Comparison of ENCODE assay signal across 21 mouse cellular contexts in the genomic region with DNA sequence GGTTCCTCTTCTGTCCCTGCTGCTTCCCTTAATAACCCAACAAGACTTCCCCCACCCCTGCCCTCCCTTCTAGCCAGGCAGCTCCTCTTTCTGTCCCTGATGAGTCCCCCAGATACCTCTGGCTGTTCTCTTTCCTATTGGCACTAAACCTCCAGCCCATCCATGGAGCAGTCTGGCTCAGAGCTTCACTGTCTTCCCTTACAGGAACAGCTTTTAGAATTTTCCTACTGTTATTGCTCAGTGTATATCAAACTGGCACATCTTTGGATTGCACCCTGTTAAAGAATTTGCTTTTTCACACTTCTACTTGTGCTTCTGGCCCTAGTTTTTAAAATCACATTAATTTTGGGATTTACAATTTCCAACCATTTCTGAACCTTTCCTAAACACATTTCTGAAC.
DNase-seq lines count a peak whose midpoint lies in the region; ATAC-seq and TF ChIP-seq lines count a peak whose summit lies in the region.
"Had no signal": no experiment of that assay in that cellular context is flagged by ENCODE, and none has a peak within 500 bp of the region (broad histone marks: within the 10 kb centered on the region; RNA-seq: fewer than 3 reads in every experiment).

No protein-coding gene starts in this region.

- peak; percentile 84 for ATAC-seq in forebrain, postnatal 0 days
- ATAC-seq in forebrain, embryonic 14.5 days: no peak
- ATAC-seq in intestine, embryonic 14.5 days (replicated peaks; ENCODE audit: low FRiP score, low TSS enrichment, low read depth): no peak
- ATAC-seq in intestine, embryonic 15.5 days: no peak
- no peak for ATAC-seq in liver, embryonic 11.5 days (replicated peaks; ENCODE audit: low FRiP score)
- no peak for ATAC-seq in liver, embryonic 12.5 days
- ATAC-seq: forebrain, embryonic 13.5 days had no signal

- no peaks in the 10 kb centered on the region for H3K4me1 ChIP-seq in forebrain, postnatal 0 days (ENCODE audit: insufficient read depth)
- H3K4me1 ChIP-seq in forebrain, embryonic 14.5 days (ENCODE audit: control insufficient read depth, insufficient read depth, low read length): no peaks in the 10 kb centered on the region
- no peaks in the 10 kb centered on the region for H3K4me1 ChIP-seq in intestine, embryonic 14.5 days (replicated peaks; ENCODE audit: control insufficient read depth, insufficient read depth, low read length)
- H3K4me1 ChIP-seq in intestine, embryonic 15.5 days (replicated peaks): no peaks in the 10 kb centered on the region
- H3K4me1 ChIP-seq in liver, embryonic 11.5 days (replicated peaks; ENCODE audit: control insufficient read depth, insufficient read depth, low read length): no peaks in the 10 kb centered on the region
- no peaks in the 10 kb centered on the region for H3K4me1 ChIP-seq in liver, embryonic 12.5 days
- H3K4me1 ChIP-seq: embryonic facial prominence, embryonic 13.5 days; embryonic facial prominence, embryonic 15.5 days; forebrain, embryonic 10.5 days; forebrain, embryonic 13.5 days had no signal

- H3K27ac ChIP-seq in forebrain, postnatal 0 days (ENCODE audit: low read depth, low read length): no peak overlapping the region
- no peak overlapping the region for H3K27ac ChIP-seq in forebrain, embryonic 14.5 days (ENCODE audit: low read depth, low read length)
- no peak overlapping the region for H3K27ac ChIP-seq in intestine, embryonic 14.5 days (ENCODE audit: low read depth)
- H3K27ac ChIP-seq in intestine, embryonic 15.5 days: no peak overlapping the region
- no peak overlapping the region for H3K27ac ChIP-seq in liver, embryonic 11.5 days (ENCODE audit: low read depth, low read length)
- H3K27ac ChIP-seq in liver, embryonic 12.5 days: no peak overlapping the region
- H3K27ac ChIP-seq: embryonic facial prominence, embryonic 13.5 days; embryonic facial prominence, embryonic 15.5 days; forebrain, embryonic 10.5 days; forebrain, embryonic 13.5 days had no signal

- no peak overlapping the region for H3K4me2 ChIP-seq in forebrain, postnatal 0 days (ENCODE audit: low read depth)
- no peak overlapping the region for H3K4me2 ChIP-seq in forebrain, embryonic 14.5 days (ENCODE audit: low read length)
- H3K4me2 ChIP-seq in intestine, embryonic 14.5 days (ENCODE audit: low read length): no peak overlapping the region
- no peak overlapping the region for H3K4me2 ChIP-seq in intestine, embryonic 15.5 days (replicated peaks)
- H3K4me2 ChIP-seq in liver, embryonic 11.5 days: no peak overlapping the region
- H3K4me2 ChIP-seq in liver, embryonic 12.5 days: no peak overlapping the region
- H3K4me2 ChIP-seq: embryonic facial prominence, embryonic 13.5 days; embryonic facial prominence, embryonic 15.5 days; forebrain, embryonic 13.5 days had no signal

- no peak overlapping the region for H3K4me3 ChIP-seq in forebrain, postnatal 0 days (ENCODE audit: low read depth, low read length)
- no peak overlapping the region for H3K4me3 ChIP-seq in forebrain, embryonic 14.5 days (ENCODE audit: low read depth, low read length)
- no peak overlapping the region for H3K4me3 ChIP-seq in intestine, embryonic 14.5 days (ENCODE audit: low read depth, low read length)
- H3K4me3 ChIP-seq in intestine, embryonic 15.5 days (replicated peaks): no peak overlapping the region
- H3K4me3 ChIP-seq in liver, embryonic 11.5 days (ENCODE audit: low read depth, low read length): no peak overlapping the region
- no peak overlapping the region for H3K4me3 ChIP-seq in liver, embryonic 12.5 days
- H3K4me3 ChIP-seq: embryonic facial prominence, embryonic 13.5 days; embryonic facial prominence, embryonic 15.5 days; erythroblast, embryonic 14.5 days; forebrain, embryonic 10.5 days; forebrain, embryonic 13.5 days had no signal

- TF ChIP-seq CTCF in forebrain, postnatal 0 days (IDR thresholded peaks at IDR 0.05; ENCODE audit: low read depth): no peak

- no peaks in the 10 kb centered on the region for H3K36me3 ChIP-seq in forebrain, postnatal 0 days (ENCODE audit: insufficient read depth)
- no peaks in the 10 kb centered on the region for H3K36me3 ChIP-seq in forebrain, embryonic 14.5 days (ENCODE audit: control insufficient read depth, insufficient read depth, low read length)
- no peaks in the 10 kb centered on the region for H3K36me3 ChIP-seq in intestine, embryonic 14.5 days (ENCODE audit: control insufficient read depth, insufficient read depth, low read length)
- H3K36me3 ChIP-seq in intestine, embryonic 15.5 days: no peaks in the 10 kb centered on the region
- no peaks in the 10 kb centered on the region for H3K36me3 ChIP-seq in liver, embryonic 11.5 days (ENCODE audit: control insufficient read depth, insufficient read depth, low read length)
- H3K36me3 ChIP-seq in liver, embryonic 12.5 days: no peaks in the 10 kb centered on the region
- H3K36me3 ChIP-seq: embryonic facial prominence, embryonic 13.5 days; embryonic facial prominence, embryonic 15.5 days; forebrain, embryonic 10.5 days had no signal

- no peaks in the 10 kb centered on the region for H3K27me3 ChIP-seq in forebrain, postnatal 0 days (ENCODE audit: insufficient read depth, low read length)
- no peaks in the 10 kb centered on the region for H3K27me3 ChIP-seq in forebrain, embryonic 14.5 days (replicated peaks; ENCODE audit: control insufficient read depth, insufficient read depth, low read length)
- H3K27me3 ChIP-seq in intestine, embryonic 14.5 days (replicated peaks; ENCODE audit: control insufficient read depth, insufficient read depth, low read length): no peaks in the 10 kb centered on the region
- H3K27me3 ChIP-seq in intestine, embryonic 15.5 days (replicated peaks): no peaks in the 10 kb centered on the region
- H3K27me3 ChIP-seq in liver, embryonic 11.5 days (replicated peaks; ENCODE audit: control insufficient read depth, insufficient read depth, low read length): no peaks in the 10 kb centered on the region
- no peaks in the 10 kb centered on the region for H3K27me3 ChIP-seq in liver, embryonic 12.5 days (replicated peaks)
- H3K27me3 ChIP-seq: embryonic facial prominence, embryonic 13.5 days; embryonic facial prominence, embryonic 15.5 days; forebrain, embryonic 13.5 days had no signal

- H3K9me3 ChIP-seq in forebrain, postnatal 0 days (ENCODE audit: low read length): no peaks in the 10 kb centered on the region
- H3K9me3 ChIP-seq in forebrain, embryonic 14.5 days (replicated peaks; ENCODE audit: control insufficient read depth, low read length): 0 out of 2 replicates have a peak, but pooled peaks cover 3% of the 10 kb centered on the region
- H3K9me3 ChIP-seq in intestine, embryonic 14.5 days (ENCODE audit: control insufficient read depth, low read length): no peaks in the 10 kb centered on the region
- H3K9me3 ChIP-seq in intestine, embryonic 15.5 days: no peaks in the 10 kb centered on the region
- H3K9me3 ChIP-seq in liver, embryonic 11.5 days (ENCODE audit: control insufficient read depth, low read length): no peaks in the 10 kb centered on the region
- 0 out of 2 replicates have a peak, but pooled peaks cover 2% of the 10 kb centered on the region for H3K9me3 ChIP-seq in liver, embryonic 12.5 days (replicated peaks)
- H3K9me3 ChIP-seq: embryonic facial prominence, embryonic 15.5 days had no signal

- no peak for DNase-seq in forebrain, postnatal 0 days
- DNase-seq in forebrain, embryonic 14.5 days (ENCODE audit: low spot score): no peak
- peak; percentile 16 for DNase-seq in intestine, embryonic 14.5 days (ENCODE audit: low spot score)
- DNase-seq in liver, embryonic 11.5 days (ENCODE audit: low spot score): peak; percentile 10
- DNase-seq: adrenal gland, adult 2 months; adrenal gland, postnatal 10 days; adrenal gland, postnatal 25 days; cerebellum, adult 11 months; cerebellum, adult 18-20 months; cerebellum, adult 8-10 months; cerebellum, adult 9-11 months; cerebellum, postnatal 14 days; cerebellum, postnatal 36 days; embryo, embryonic 11 days had no signal

- H3K9ac ChIP-seq in forebrain, postnatal 0 days: no peak overlapping the region
- no peak overlapping the region for H3K9ac ChIP-seq in forebrain, embryonic 14.5 days (ENCODE audit: low read length)
- no peak overlapping the region for H3K9ac ChIP-seq in intestine, embryonic 14.5 days (ENCODE audit: low read length)
- no peak overlapping the region for H3K9ac ChIP-seq in intestine, embryonic 15.5 days
- no peak overlapping the region for H3K9ac ChIP-seq in liver, embryonic 11.5 days (ENCODE audit: low read depth, low read length)
- H3K9ac ChIP-seq in liver, embryonic 12.5 days: no peak overlapping the region
- H3K9ac ChIP-seq: embryonic facial prominence, embryonic 13.5 days; embryonic facial prominence, embryonic 15.5 days; forebrain, embryonic 13.5 days had no signal

Comparison
In these comparisons a context has a peak if more than half of its experiments do, and no peak if none do; other contexts are left out.
1. DNase-seq: peak in intestine, embryonic 14.5 days (single experiment) and liver, embryonic 11.5 days (single experiment); none in forebrain, postnatal 0 days (single experiment) and forebrain, embryonic 14.5 days (single experiment).